Mouse (Mus musculus) heart, postnatal 0 days (tissue): ENCODE data around the gene Sox9.

ENCODE experiments used
- CTCF ChIP-seq: IDR thresholded peaks from 2 replicates; pipeline ENCODE4 v1.5.1; 2016; ENCODE audit warnings: antibody characterized with exemption, control low read depth, low read depth
- EP300 ChIP-seq: IDR thresholded peaks from 2 replicates; pipeline ENCODE4 v1.6.1; 2016; ENCODE audit warnings: antibody characterized with exemption, low read depth

DNA sequence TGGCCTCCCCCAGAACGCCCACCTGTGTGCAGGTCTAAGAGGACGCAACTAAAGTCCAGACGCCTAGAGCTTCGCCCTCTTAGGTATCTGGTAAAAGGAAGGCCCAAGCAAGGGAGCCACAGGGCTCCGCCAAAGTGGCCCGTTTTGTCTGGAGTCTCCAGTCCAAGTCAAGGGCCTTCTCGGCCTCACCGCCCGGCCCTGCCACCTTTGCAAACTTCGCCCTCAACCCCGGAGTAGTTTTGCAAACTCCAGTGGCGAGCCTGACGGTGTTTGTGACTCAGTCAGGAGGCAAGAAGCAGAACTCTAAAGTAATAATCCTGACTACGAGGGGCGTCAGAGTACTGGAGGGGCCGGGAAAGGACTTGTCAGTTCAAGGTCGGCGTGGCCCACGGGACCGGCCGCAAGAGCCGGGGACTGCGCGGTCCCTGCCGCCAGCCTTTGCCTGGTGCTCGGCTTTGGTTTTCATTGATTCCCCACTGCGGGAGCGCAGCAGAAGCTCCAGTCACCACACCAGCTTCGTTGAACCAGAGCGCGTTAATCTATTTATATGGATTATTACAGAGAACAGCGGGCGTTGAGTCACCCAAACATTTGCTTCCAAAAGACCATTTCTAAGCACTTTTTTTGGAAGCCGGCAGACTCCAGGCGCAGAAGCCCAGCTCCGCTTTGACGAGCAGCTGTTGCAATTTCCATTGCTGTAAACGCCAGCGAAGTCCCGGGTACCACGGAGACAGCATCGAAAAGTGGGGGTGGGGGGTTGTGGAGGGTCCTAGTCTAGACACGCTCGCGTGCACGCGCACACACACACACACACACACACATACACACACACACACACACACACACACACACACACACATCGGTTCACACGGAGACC, 751 bp upstream of the Sox9 start:
- TF ChIP-seq CTCF (no peak), EP300 (no peak)
